Mouse (Mus musculus) heart, postnatal 0 days (tissue): ENCODE measurements around the gene Hspa12a.

Experiments
- CTCF ChIP-seq: IDR thresholded peaks from 2 replicates; pipeline ENCODE4 v1.5.1; 2016; ENCODE audit warnings: antibody characterized with exemption, control low read depth, low read depth
- EP300 ChIP-seq: IDR thresholded peaks from 2 replicates; pipeline ENCODE4 v1.6.1; 2016; ENCODE audit warnings: antibody characterized with exemption, low read depth

DNA sequence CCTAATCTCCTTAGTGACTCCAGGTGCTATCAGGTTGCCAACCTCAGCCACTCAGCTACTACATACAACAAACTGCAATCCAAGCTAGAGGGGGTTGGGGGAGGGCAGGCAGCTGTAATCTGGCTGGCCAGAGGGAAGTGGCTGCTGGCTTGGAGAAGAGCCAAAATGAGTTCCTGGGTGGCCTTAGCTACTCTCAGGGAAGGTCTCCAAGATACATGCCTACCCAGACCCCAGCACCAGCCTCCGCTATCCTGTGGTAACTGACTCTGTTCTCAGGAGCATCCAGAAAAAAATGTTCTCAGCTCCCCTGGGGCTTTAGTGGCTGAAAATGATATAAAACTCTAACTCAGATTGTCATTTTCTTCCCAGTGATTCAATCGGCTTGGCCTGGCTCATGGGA is 64.9 kb downstream of the Hspa12a start:
- TF ChIP-seq EP300 (no peak), CTCF (no peak)
